24 mouse cellular contexts compared by ENCODE assay signal in the genomic region with DNA sequence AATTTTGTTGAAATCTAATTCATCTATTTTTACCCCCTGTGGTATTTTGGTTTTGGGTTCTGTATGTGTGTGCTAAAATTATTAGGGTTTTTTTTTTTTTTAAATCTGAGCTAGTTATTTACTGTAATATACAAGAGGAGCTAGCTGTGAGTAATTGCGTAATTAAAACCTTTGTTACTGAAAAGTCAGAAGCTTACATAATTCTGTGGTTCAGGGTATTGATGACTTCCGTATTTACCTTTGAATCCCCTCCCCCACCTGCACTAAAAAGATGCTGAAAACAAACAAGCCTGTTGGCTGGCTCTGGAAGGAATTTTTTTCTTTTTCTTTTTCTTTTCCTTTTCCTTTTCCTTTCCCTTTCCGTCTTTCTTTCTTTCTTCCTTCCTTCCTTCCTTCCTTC. TPM values are rescaled to one million over a fixed set of nuclear protein-coding genes. Genes with fewer than 3 reads are reported as not detected.
"Had no signal": no experiment of that assay in that cellular context is flagged by ENCODE, and none has a peak within 500 bp of the region (broad histone marks: within the 10 kb centered on the region; RNA-seq: fewer than 3 reads in every experiment).

No protein-coding gene starts in this region.

- H3K4me2 ChIP-seq: limb, embryonic 12.5 days; limb, embryonic 15.5 days; liver, embryonic 12.5 days; liver, embryonic 15.5 days; stomach, embryonic 15.5 days had no signal

- H3K9ac ChIP-seq: limb, embryonic 12.5 days; limb, embryonic 15.5 days; liver, embryonic 12.5 days; liver, embryonic 15.5 days; stomach, embryonic 15.5 days had no signal

- H3K27me3 ChIP-seq: limb, embryonic 12.5 days; limb, embryonic 15.5 days; liver, embryonic 12.5 days; liver, embryonic 15.5 days; stomach, embryonic 15.5 days had no signal

- H3K4me1 ChIP-seq: limb, embryonic 15.5 days; stomach, embryonic 15.5 days had no signal

- H3K9me3 ChIP-seq: limb, embryonic 12.5 days; limb, embryonic 15.5 days; liver, embryonic 12.5 days; liver, embryonic 15.5 days; stomach, embryonic 15.5 days had no signal

- H3K36me3 ChIP-seq: limb, embryonic 12.5 days; limb, embryonic 15.5 days; liver, embryonic 12.5 days; liver, embryonic 15.5 days; stomach, embryonic 15.5 days had no signal

- ATAC-seq: intestine, embryonic 16.5 days; liver, embryonic 12.5 days had no signal

- H3K4me3 ChIP-seq: limb, embryonic 12.5 days; limb, embryonic 15.5 days; liver, embryonic 12.5 days; liver, embryonic 15.5 days; stomach, embryonic 15.5 days had no signal

- DNase-seq: kidney, adult 18-20 months; kidney, postnatal 25 days; left cerebral cortex, postnatal 4 days; lung, adult 2 months; midbrain, embryonic 14.5 days; right cerebral cortex, adult 18-20 months; right cerebral cortex, postnatal 14 days; right cerebral cortex, postnatal 4 days; thymus, postnatal 36 days had no signal

- H3K27ac ChIP-seq: kidney, postnatal 0 days; limb, embryonic 12.5 days; limb, embryonic 15.5 days; liver, embryonic 12.5 days; liver, embryonic 15.5 days; stomach, embryonic 15.5 days had no signal

RNA-seq across cellular contexts. Expression of a gene that starts 55.9 kb away (rescaled TPM):
- total RNA-seq: layer of hippocampus, adult 8-10 months; layer of hippocampus, postnatal 14 days; left cerebral cortex, adult 8-10 months; left cerebral cortex, postnatal 14 days; left cerebral cortex, postnatal 4 days; midbrain, postnatal 0 days had no signal
- polyA plus RNA-seq: intestine, embryonic 16.5 days; kidney, embryonic 14.5 days; kidney, postnatal 0 days; limb, embryonic 12.5 days; limb, embryonic 15.5 days; liver, embryonic 12.5 days; liver, embryonic 15.5 days; lung, adult 2 months; lung, embryonic 16.5 days; stomach, embryonic 15.5 days; thymus, postnatal 0 days had no signal
